Mouse (Mus musculus) heart, embryonic 13.5 days (tissue): ENCODE measurements around the gene Brat1. TPM values are rescaled to one million over a fixed set of nuclear protein-coding genes. Genes with fewer than 3 reads are reported as not detected.

Experiments used
- ATAC-seq: fragments of 200-750 bp; cut with Nextera tagmentation; 2 replicates; pipeline ENCODE4 v1.8.0; 2017; ENCODE audit warnings: moderate TSS enrichment; ENCODE audit not compliant: insufficient number of reproducible peaks, low FRiP score, low TSS enrichment; ENCODE audit errors: extremely low read depth
- H3K27ac ChIP-seq: fragments of 300-500 bp; sonication (generic); replicated peaks from 2 replicates; pipeline ENCODE4 v1.5.1; 2015; ENCODE audit warnings: moderate library complexity, mild to moderate bottlenecking, inconsistent platforms
- H3K27me3 ChIP-seq: fragments of 300-500 bp; sonication (generic); replicated peaks from 2 replicates; pipeline ENCODE4 v1.6.1; 2015; ENCODE audit warnings: mild to moderate bottlenecking, inconsistent platforms
- H3K36me3 ChIP-seq: fragments of 300-500 bp; sonication (generic); 2 replicates; pipeline ENCODE4 v1.6.1; 2015; ENCODE audit warnings: mild to moderate bottlenecking, inconsistent platforms
- H3K4me1 ChIP-seq: fragments of 300-500 bp; sonication (generic); 2 replicates; pipeline ENCODE4 v1.6.1; 2015; ENCODE audit warnings: inconsistent platforms
- H3K4me2 ChIP-seq: fragments of 300-500 bp; sonication (generic); 2 replicates; pipeline ENCODE4 v1.6.1; 2015; ENCODE audit warnings: inconsistent platforms, mild to moderate bottlenecking, moderate library complexity
- H3K4me3 ChIP-seq: fragments of 300-500 bp; sonication (generic); 2 replicates; pipeline ENCODE4 v1.5.1; 2015; ENCODE audit warnings: moderate library complexity, mild to moderate bottlenecking, inconsistent platforms
- H3K9ac ChIP-seq: fragments of 300-500 bp; sonication (generic); 2 replicates; pipeline ENCODE4 v1.6.1; 2015; ENCODE audit warnings: inconsistent platforms, mild to moderate bottlenecking, moderate library complexity
- H3K9me3 ChIP-seq: fragments of 300-500 bp; sonication (generic); 2 replicates; pipeline ENCODE4 v1.6.1; 2016; ENCODE audit warnings: inconsistent platforms
- WGBS: fragments of 180-500 bp; shearing (Covaris S2); methylation state at CpG from one replicate; pipeline ENCODE4 v1.1.7; 2015; ENCODE audit warnings: mixed read lengths; 5-methylcytosine and 5-hydroxymethylcytosine counted together
- polyA plus RNA-seq: library from polyadenylated mRNA; unstranded; fragments of >200 nt; fragmentation: Nextera tagmentation; extraction: Ambion mirVana; gene quantifications from 2 replicates; pipeline ENCODE4 v1.2.1, GENCODE M21; 2015

Brat1 gene
- polyA plus RNA-seq, 1 experiment from 2014 or later, result 13.9 TPM

DNA sequence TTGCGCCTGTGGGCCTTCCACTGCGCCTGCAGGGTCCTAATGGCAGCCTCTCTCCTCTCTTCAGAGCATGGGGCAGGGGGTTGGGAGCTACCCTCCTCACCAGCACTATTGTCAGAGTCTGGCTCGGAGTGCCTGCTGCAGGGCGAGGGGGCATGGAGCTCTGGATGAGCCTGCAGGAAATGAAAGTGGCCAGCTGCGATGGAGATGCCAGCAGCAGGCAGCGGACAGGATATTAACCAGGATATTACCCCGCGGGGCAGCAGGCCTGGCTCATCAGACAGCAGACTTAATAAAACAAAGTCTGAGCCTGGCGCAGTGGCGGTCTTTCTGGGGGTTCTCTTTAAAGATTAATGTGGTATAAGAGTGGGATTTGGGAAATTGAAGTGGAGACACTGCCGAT, 29.7 kb upstream of the Brat1 start:
- Histone ChIP-seq H3K9ac (no peak overlapping the region), H3K36me3 (peaks cover 72% of the 10 kb centered on the region), H3K4me3 (no peak overlapping the region), H3K4me2 (no peak overlapping the region), H3K4me1 (peaks cover 6% of the 10 kb centered on the region; the same call in 1 of the 2 replicates), H3K27ac (no peak overlapping the region), H3K27me3 (no peaks in the 10 kb centered on the region), H3K9me3 (no peaks in the 10 kb centered on the region)
- WGBS, result 81% methylated on average over 11 of the region's 11 CpGs
- no peak for ATAC-seq

GRCm38 (mm10) chr5:140675640-140676039, 29.2 kb upstream of the Brat1 start:
- H3K4me3 ChIP-seq, result no peak overlapping the region
- H3K4me1 ChIP-seq, result peaks cover 6% of the 10 kb centered on the region; the same call in 1 of the 2 replicates
- ATAC-seq, result no peak
- no peaks in the 10 kb centered on the region for H3K9me3 ChIP-seq
- H3K9ac ChIP-seq, result no peak overlapping the region
- no peak overlapping the region for H3K27ac ChIP-seq
- 88% methylated on average over 11 of the region's 11 CpGs for WGBS
- no peak overlapping the region for H3K4me2 ChIP-seq
- H3K36me3 ChIP-seq, result peaks cover 67% of the 10 kb centered on the region
- no peaks in the 10 kb centered on the region for H3K27me3 ChIP-seq

GRCm38 (mm10) chr5:140677137-140677536, 27.7 kb upstream of the Brat1 start:
- H3K4me3 ChIP-seq, result no peak overlapping the region
- WGBS, result 72% methylated on average over 6 of the region's 6 CpGs
- H3K4me2 ChIP-seq, result no peak overlapping the region
- peaks cover under 1% of the 10 kb centered on the region; the same call in 1 of the 2 replicates for H3K4me1 ChIP-seq
- H3K9ac ChIP-seq, result no peak overlapping the region
- ATAC-seq, result no peak
- H3K36me3 ChIP-seq, result peaks cover 65% of the 10 kb centered on the region
- H3K9me3 ChIP-seq, result no peaks in the 10 kb centered on the region
- H3K27ac ChIP-seq, result no peak overlapping the region
- H3K27me3 ChIP-seq, result no peaks in the 10 kb centered on the region

GRCm38 (mm10) chr5:140680051-140680450, 24.8 kb upstream of the Brat1 start:
- no peak overlapping the region for H3K4me2 ChIP-seq
- no peaks in the 10 kb centered on the region for H3K4me1 ChIP-seq
- no peak overlapping the region for H3K4me3 ChIP-seq
- no peaks in the 10 kb centered on the region for H3K27me3 ChIP-seq
- H3K27ac ChIP-seq, result no peak overlapping the region
- H3K36me3 ChIP-seq, result peaks cover 52% of the 10 kb centered on the region
- H3K9ac ChIP-seq, result no peak overlapping the region
- ATAC-seq, result no peak; the same call in 1 of the 2 replicates
- WGBS, result 86% methylated on average over 6 of the region's 6 CpGs
- no peaks in the 10 kb centered on the region for H3K9me3 ChIP-seq

DNA sequence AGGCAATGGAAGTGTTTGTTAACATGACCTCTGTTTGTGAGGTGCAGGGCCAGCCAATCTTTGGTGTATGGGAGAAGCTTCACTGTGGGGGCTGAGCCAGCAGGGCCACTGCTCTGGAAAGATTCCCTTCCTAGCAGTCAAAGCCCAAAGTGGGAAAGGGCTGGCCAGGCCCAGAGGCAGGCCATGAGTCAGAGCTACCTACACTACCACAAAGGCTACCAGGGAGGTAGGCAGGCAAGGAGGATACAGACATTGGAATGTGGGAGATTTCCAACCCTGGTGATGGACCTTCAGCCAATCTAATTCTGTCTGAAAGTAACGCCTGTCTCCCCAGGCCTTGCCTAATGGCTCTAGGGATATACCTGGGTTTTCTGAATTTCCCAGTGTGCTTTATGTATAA, 23.9 kb upstream of the Brat1 start:
- H3K27me3 ChIP-seq, result no peaks in the 10 kb centered on the region
- H3K9me3 ChIP-seq, result no peaks in the 10 kb centered on the region
- WGBS, result 58% methylated on average over 1 of the region's 1 CpGs
- H3K4me3 ChIP-seq, result no peak overlapping the region
- no peak overlapping the region for H3K4me2 ChIP-seq
- peaks cover 49% of the 10 kb centered on the region for H3K36me3 ChIP-seq
- no peak overlapping the region for H3K9ac ChIP-seq
- no peak for ATAC-seq
- no peak overlapping the region for H3K27ac ChIP-seq
- no peaks in the 10 kb centered on the region for H3K4me1 ChIP-seq

DNA sequence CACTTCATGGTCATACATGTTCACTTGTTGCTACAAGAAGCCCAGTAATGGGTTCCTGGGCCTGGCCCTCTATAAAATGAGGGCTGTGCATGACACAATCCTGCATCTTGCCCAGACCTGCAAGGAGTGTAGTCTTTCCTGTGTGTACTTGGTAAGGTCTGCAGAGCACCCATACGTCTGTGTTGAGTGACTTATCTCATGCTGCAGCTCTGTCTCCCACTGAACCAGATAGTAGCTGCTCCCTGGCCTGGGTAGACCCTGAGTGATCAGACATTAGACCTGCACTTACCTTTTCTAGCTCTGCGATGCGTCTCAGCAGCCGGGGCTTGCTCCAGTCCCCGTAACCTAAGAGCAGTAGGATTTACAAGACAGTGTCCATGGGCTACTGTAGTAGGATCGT, 22.7 kb upstream of the Brat1 start:
- Histone ChIP-seq H3K9ac (no peak overlapping the region), H3K27me3 (no peaks in the 10 kb centered on the region), H3K4me2 (no peak overlapping the region), H3K9me3 (no peaks in the 10 kb centered on the region), H3K4me3 (no peak overlapping the region), H3K36me3 (peaks cover 46% of the 10 kb centered on the region), H3K4me1 (no peaks in the 10 kb centered on the region), H3K27ac (no peak overlapping the region)
- ATAC-seq, result no peak
- WGBS, result 82% methylated on average over 6 of the region's 6 CpGs

GRCm38 (mm10) chr5:140684343-140685148, 20.3 kb upstream of the Brat1 start:
- Histone ChIP-seq H3K4me3 (no peak overlapping the region), H3K4me2 (no peak overlapping the region), H3K9ac (no peak overlapping the region), H3K9me3 (no peaks in the 10 kb centered on the region), H3K27me3 (no peaks in the 10 kb centered on the region), H3K36me3 (peaks cover 45% of the 10 kb centered on the region), H3K4me1 (no peaks in the 10 kb centered on the region), H3K27ac (no peak overlapping the region)
- 63% methylated on average over 16 of the region's 16 CpGs for WGBS
- no peak for ATAC-seq

DNA sequence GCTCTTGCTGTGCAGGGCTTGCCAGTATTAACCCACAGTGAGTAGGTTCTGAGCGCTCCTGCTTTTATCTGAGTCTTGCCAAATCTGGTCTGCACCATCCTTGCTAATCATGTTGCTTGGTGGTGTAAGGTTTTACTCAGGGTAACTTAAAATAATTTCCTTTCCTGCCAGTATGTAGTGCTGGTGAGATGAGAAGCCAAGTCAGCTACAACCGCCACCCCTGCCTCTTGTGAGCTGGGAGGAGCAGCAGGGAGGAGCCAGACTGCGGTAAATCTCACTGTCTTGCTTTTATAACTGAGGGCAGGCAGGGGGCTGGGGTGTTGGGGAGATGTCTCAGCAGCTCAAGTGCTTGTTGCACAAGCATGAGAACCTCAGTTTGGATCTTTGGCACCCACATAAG, 16.4 kb upstream of the Brat1 start:
- ATAC-seq, result no peak
- Histone ChIP-seq H3K4me3 (no peak overlapping the region), H3K9me3 (no peaks in the 10 kb centered on the region), H3K27me3 (no peaks in the 10 kb centered on the region), H3K9ac (no peak overlapping the region), H3K27ac (no peak overlapping the region), H3K4me2 (no peak overlapping the region), H3K36me3 (peaks cover 68% of the 10 kb centered on the region), H3K4me1 (no peaks in the 10 kb centered on the region)
- 71% methylated on average over 3 of the region's 3 CpGs for WGBS

GRCm38 (mm10) chr5:140695987-140696386, 8.8 kb upstream of the Brat1 start:
- H3K4me1 ChIP-seq, result peaks cover 12% of the 10 kb centered on the region
- H3K27ac ChIP-seq, result no peak overlapping the region
- H3K9me3 ChIP-seq, result no peaks in the 10 kb centered on the region
- H3K4me3 ChIP-seq, result no peak overlapping the region
- 86% methylated on average over 7 of the region's 7 CpGs for WGBS
- no peak overlapping the region for H3K4me2 ChIP-seq
- H3K36me3 ChIP-seq, result peaks cover 60% of the 10 kb centered on the region
- no peak for ATAC-seq
- no peak overlapping the region for H3K9ac ChIP-seq
- no peaks in the 10 kb centered on the region for H3K27me3 ChIP-seq

DNA sequence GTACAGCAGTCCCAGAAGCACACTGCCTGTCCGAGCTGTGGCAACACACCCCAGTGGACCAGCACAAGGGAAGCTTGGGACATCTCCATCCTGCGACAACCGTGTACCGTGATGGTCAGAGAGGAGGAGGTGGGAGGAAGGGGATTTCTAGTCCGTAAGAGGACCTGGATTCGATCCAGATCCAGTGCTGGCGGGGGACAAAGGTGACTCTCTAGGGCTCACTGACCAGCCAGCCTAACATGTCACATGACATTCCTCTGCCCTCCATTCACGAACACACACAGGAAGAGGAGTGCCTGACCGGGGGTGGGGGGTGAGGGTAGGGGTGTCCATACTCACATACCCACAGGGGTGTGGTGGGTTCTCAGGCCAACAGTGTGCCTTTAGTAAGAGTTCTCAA, 5.0 kb upstream of the Brat1 start:
- Histone ChIP-seq H3K4me1 (peaks cover 36% of the 10 kb centered on the region), H3K9ac (peak overlapping the region; percentile 37; the same call in 1 of the 2 replicates), H3K4me3 (no peak overlapping the region), H3K9me3 (no peaks in the 10 kb centered on the region), H3K27ac (no peak overlapping the region), H3K27me3 (no peaks in the 10 kb centered on the region), H3K36me3 (peaks cover 29% of the 10 kb centered on the region), H3K4me2 (no peak overlapping the region)
- no peak for ATAC-seq
- 62% methylated on average over 9 of the region's 9 CpGs for WGBS

DNA sequence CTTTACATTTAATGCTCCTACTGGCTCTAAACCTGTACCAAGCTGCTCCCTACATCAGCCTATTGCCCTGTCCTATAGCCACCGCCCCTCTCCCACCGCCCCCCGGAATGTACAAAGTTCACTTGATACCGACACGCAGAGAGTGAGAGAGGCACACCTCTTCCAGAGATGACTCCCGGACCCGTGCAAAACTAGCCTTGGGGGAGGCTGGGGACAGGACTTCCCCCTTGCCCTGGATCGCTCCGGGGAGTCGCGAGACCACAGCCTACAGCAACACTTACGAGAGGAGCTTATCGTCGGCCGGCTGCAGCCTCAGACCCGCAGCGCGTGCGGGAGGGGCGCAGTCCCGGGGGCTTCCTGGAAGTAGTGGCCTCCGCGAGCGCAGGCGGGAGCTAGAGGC, 3.1 kb upstream of the Brat1 start:
- H3K4me1 ChIP-seq, result peaks cover 51% of the 10 kb centered on the region
- ATAC-seq, result no peak
- H3K36me3 ChIP-seq, result peaks cover 14% of the 10 kb centered on the region
- H3K9ac ChIP-seq, result peak overlapping the region; percentile 89
- peak overlapping the region; percentile 81 for H3K27ac ChIP-seq
- H3K4me2 ChIP-seq, result peak overlapping the region; percentile 84
- no peaks in the 10 kb centered on the region for H3K9me3 ChIP-seq
- H3K4me3 ChIP-seq, result peak overlapping the region; percentile 78
- under 1% methylated on average over 25 of the region's 25 CpGs for WGBS
- no peaks in the 10 kb centered on the region for H3K27me3 ChIP-seq

DNA sequence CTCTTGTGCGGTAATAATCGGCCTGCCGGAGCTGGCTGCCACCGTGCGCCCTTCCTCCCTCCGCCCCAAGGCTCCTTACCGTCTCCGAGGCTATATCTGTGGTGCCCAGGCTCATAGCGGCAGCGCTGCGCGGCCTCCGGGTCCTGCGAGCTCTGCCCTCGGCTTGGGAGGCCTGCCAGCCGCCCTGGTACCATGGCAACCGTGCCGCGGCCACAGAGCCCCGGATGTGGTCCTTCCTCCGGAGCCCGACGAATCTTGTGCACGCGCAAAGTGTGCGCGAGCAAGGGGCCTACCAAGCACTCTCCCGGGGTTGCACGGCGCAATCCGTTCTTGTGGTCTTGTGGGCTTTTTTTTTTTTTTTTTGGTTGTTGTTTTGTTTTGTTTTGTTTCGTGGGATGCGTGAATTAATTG, 2.7 kb upstream of the Brat1 start, which contains the start of gene Iqce:
Gene Iqce, minus strand, starts transcription at position 276 of the 411 bp plus-strand sequence.
- H3K9me3 ChIP-seq, result no peaks in the 10 kb centered on the region

More for the DNA sequence above, 2.7 kb upstream of the Brat1 start, which contains the start of gene Iqce:
- Histone ChIP-seq H3K27me3 (no peaks in the 10 kb centered on the region), H3K9ac (peak within 1 kb of the TSS; percentile 89), H3K4me2 (peak within 1 kb of the TSS; percentile 84), H3K27ac (peak within 1 kb of the TSS; percentile 81), H3K36me3 (peaks cover 11% of the 10 kb centered on the region), H3K4me3 (peak within 1 kb of the TSS; percentile 78), H3K4me1 (peaks cover 52% of the 10 kb centered on the region)
- peak; percentile 23; the same call in 1 of the 2 replicates for ATAC-seq
- WGBS, result under 1% methylated on average over 33 of the region's 33 CpGs
